Mouse (Mus musculus) cerebellum, adult 9-11 months (tissue): Measurements from ENCODE around the gene Dkc1.
"Not testable (repeated sequence)": the region's sequence is repeated elsewhere in the genome, so short reads cannot be mapped to it uniquely, and the experiment has no call there.

ENCODE experiments used
- DNase-seq: peaks from one replicate; pipeline ENCODE4 v3.0.0; 2022

Dkc1 gene

GRCm38 (mm10) chrX:75143124-75143555 lies 47.5 kb downstream of the Dkc1 start:
- not testable (repeated sequence) for DNase-seq

DNA sequence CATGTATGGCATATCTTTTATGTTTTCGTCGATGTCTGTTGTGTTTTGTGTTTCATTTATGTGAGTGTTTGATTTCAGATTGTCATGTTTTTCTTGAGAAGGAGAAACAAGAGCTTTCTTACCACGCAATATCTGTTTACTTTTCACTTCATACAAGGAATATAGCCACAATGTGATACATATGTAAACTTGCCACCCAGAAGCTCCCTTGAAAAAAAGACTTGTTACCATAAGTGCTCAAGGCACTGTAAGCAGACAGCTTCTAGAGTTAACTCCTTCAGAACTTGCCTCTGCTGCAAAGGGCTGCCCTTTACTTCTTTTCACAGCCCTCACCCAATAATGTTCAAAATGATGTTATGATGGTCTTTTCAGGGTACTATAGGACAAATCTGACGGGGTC lies 52.8 kb downstream of the Dkc1 start:
- DNase-seq: no peak

DNA sequence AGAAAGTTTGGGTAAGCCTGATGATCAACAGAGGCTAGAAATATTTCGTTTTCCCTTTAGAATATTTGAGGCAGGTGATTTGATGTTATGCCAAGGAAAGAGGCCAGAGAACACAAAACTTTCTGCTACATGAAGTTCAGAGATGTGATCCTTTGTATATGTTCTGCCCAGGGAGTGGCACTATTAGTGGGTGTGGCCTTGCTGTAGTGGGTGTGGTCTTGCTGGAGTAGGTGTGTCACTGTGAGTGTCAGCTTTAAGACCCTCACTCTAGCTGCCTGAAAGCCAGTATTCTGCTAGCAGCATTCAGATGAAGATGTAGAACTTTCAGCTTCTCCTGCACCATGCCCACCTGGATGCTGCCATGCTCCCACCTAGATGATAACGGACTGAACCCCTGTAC lies 54.6 kb downstream of the Dkc1 start:
- no peak for DNase-seq

- no peak for DNase-seq
Observed at GRCm38 (mm10) chrX:75152249-75152648, 56.6 kb downstream of the Dkc1 start.

- DNase-seq: peak; percentile 43
Observed at GRCm38 (mm10) chrX:75155576-75156243, 60.1 kb downstream of the Dkc1 start.
